Mouse (Mus musculus) erythroblast, adult 5-6 weeks (primary cell): Measurements from ENCODE around the gene Il18r1. TPM values are rescaled to one million over a fixed set of nuclear protein-coding genes. Genes with fewer than 3 reads are reported as not detected.
A peak's percentile ranks its signal among the peaks of the same experiment; 100 is the strongest.

Experiments
- ATAC-seq: replicated peaks from 2 replicates; pipeline ENCODE4 v1.8.0; 2016; ENCODE audit warnings: moderate number of reproducible peaks, mild to moderate bottlenecking, moderate TSS enrichment, inconsistent platforms; ENCODE audit not compliant: poor library complexity, low FRiP score, severe bottlenecking
- total RNA-seq, 2 experiments: library from RNA; stranded (forward) in 1 of 2; stranded (reverse) in 1 of 2; fragments of 150-400 nt in 1 of 2; fragments of 200-764, 138-1000 nt in 1 of 2; gene quantifications; 2 replicates each; pipeline versions ENCODE4 v1.2.3 to v1.2.4; 2015 to 2017; ENCODE audit warnings: low replicate concordance in 2 of 2

Gene Il18r1
- total RNA-seq (2015; ENCODE audit: low replicate concordance) (0.58 and 1.5 TPM in 2 replicates), total RNA-seq (2017; ENCODE audit: low replicate concordance) (1.5 and 3.4 TPM in 2 replicates)

DNA sequence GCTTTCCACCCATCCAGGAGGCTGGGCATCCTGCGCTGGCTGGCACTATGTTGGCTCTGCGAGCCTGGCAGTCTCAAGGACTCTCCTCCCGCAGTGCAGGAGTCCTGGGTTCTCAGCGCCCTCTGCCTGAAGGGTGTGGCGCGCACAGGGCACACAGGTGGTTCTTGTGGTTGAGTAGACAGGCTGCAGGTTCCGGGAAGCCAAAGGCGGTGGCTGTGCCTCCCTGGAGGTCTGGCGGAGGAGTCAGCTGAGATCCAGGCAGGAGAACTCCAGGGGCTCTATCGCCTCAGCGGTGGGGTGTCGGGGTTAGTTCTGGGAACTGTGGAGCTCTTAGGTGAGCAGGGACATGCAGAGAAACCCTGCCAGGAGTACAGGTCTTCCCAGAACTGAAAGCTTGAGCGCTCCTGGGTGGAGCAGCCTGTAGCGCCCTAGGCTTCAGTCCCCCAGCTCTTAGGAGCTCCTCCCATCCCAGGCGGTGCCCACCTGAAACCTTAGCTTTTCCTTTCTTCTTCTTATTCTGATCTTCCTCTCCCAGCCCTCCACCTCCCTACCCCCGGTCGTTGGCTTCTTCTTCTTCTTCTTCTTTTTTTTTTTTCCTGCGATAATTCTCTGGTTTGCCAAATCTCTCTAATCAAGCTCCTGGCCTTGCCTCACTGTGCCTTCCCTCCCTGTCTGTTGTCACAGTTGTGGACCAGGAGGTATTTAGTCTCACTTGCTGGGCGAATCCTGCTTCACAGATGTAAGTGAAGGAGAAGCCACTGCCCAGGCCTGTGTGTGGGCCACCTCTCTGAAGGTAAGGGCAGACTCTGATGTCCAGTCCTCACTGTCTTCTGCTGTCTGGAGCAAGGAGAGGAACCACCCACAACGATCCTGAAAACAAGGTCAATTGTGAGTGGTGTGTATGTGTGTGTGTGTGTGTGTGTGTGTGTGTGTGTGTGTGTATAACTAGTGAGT, at the start of gene Il18r1:
Il18r1 (plus strand) TSS at position 76 of the 954 bp plus-strand sequence.
- no peak for ATAC-seq

DNA sequence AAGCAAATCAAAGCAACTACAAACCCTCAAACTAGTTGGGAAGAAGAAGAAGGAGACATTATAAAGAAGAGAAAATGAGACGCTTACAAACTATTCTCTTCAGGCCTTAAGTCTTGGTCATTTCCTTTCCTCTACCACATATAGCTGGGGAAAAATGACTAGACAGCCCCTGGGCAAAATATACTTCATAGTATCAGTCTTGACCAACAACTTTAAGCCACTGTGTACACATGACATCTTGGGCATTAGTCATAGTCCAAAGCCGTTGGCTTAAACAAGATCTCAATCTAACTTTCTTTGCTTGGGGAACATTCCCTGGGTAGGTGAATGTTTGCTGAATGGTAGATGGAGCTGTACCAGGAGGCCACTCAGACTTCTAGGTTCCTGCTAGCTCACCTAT, 48.3 kb upstream of the Il18r1 start:
- ATAC-seq = no peak

DNA sequence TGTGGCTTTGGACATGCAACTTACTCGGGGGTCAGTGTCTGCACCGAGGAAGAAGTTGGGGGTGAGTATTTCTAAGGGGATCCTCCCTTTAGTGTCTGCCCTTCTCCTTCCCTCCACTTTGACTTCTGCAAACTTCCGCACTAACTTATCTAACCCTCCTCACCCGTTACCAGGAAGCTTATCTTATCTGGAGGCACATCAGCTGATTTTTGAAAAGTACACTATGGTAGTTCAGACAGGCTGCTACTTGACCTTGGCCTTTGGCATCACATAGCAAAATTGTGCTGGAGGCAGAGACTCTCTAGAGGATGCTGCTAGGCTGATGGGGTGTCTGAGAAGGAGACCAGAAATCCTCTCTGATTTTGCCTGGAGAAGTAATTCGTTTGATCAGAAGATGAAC, 46.8 kb upstream of the Il18r1 start:
- ATAC-seq = no peak

DNA sequence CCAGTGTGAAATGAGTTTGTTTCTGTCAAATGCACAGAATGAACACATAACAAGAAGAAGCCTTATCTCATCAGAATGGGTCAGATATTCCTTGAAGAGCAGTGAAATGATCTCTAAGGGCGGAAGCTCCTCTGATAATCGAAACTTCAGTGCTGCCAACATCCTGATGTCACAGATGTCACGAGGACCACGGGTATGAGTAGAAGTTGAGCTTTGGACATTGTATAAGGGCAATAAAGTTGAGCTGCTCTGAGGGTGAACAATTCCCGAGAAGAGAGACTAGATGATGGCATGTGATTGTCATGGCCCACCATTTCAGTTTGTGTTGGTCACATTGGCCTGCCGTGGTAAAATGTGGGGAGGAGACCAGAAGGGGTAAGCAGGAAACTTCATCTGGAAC, 41.5 kb upstream of the Il18r1 start:
- ATAC-seq = no peak

DNA sequence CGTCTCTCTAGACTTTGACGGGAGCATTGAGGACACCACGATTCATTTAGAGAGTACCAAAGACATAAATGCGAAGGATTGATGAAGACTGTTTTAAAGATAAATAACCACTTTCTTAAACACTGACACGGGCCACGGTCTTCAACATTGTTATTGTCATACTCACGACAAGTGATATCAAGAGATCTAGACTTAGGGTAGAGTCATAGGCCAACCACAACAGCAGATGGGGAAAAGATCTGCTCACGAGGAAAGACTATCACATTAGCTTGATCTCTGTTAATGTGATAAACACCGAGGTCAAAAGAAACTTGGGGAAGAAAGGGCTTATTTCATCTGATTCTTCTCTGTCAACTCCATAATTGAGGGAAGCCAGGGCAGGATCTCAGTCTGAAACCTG, 38.1 kb upstream of the Il18r1 start:
- ATAC-seq = no peak

DNA sequence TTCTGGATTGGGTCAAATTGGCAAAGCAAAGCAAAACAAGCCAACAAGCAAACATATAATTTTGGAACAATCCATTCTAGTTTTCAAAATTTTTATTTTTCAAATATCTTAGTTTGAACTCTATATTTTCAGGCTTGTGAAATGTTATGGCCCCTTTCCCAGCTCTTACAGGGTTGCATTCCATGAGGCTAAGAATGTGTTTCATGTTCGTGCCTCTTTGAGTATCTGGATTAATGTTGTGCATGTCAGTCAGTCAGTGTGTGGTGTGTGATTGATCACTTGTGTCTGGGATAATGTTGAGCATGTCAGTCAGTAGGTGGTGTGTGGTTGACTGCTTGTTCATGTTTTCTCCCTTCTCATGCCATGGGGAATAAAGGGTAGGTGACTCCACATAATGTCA, 37.5 kb upstream of the Il18r1 start:
- no peak for ATAC-seq

DNA sequence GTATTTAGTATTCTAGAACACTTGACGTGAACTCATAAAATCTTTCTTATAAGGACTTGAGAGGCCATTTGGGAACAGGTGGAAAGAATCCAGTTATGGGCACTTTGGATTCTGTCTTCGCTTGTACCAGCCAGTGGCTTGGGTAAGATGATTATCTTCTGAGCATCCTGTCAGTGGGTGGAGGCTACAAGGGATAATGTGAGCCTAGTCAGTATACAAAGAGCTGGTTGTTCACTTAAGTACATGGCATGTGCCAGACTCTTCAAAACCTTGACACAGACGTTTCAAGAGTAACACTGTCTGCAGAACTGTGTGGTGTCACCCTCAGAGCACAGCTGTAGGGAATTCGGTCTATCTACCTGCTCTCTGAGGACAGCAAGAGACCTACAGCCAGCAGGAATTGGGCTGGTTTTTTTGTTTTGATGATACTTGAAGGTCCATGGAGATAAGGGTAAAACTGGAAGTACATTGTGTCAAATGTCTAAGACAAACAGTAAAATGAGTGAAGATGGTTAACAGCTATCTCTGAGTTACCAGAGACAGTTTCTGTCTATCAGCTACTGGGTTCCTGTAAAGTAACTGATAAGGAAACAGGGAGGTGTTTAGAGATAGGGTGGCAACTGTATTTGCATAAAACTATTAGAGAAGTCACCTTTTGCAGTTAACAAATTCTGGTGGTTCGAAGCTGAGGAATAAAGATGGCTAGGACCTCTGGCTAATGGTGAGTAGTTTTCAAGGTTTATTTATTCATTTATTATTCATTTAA, 36.3 kb upstream of the Il18r1 start, which contains the start of gene Il1rl1:
Il1rl1 (plus strand) TSS at position 661 of the 766 bp plus-strand sequence.
- ATAC-seq = peak; percentile 55

DNA sequence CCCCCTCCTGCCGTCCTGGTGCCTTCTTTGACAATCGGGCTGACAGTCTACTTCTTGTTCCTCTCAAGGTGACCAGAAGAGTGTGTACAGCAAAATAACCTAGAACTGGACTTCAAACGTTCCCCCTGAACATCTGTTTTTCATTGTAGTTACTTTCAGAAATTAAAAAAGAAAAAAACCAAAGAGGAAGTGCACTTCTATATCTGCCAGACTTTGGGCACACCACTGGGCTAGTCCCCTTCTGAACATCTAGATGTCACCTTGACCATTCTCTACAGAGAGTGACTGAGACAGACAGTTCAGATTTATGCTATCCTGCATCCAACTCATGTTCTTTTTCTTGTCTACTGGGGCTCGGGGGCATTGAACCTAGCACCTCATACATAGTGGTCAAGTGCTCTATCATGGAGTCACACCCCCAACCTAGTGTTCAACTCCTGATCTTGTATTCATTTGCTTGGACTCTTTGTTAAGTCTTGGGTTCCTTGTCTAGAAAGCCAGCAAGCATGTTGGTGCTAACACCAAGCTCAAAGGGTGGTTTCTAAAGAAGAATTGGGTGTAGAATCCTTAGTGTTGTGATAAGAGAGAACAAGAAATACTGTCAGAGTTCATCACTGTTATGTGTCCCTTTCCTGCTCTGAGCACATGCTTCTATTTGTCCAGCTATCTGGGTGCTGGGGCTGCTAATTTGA, 35.1 kb upstream of the Il18r1 start:
- ATAC-seq = 0 out of 2 replicates have a peak, but pooled peaks have one; percentile 21

DNA sequence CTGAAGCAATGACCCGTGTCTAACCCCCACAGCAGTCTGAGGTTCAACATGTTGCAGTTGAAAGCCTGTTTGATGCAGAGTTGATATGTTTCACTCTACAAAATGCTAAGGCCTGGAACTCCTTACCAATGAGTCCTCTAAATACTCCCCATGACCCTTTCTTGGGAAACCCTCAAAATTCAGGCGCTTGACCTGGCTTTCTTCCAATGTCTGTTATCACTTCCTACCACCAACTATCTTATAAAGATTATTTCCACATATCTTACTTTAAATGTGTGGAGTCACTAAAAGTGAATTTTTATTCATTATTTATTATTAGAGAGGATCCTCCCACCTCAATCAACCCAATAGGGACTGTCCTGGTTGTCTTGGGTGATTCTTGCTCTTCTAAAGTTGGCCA, 33.2 kb upstream of the Il18r1 start:
- ATAC-seq = no peak

DNA sequence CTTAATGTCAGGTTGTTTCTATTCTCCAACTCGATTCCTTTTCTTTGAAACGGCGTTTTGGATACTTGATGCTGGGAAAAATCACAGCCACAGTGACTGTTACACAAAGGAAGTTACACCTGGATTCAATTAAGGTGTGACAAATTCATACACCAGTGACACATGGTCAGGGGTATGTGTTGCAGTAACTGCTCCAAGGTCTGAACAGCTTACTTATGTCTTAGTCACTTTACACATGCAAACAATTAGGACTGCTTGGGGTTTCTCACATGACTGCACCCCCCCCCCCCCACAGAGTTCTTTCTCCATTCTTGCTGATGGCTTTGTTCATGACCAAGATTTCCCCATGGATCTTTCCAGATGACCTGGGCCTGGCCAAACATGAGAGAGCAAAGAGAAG, 29.4 kb upstream of the Il18r1 start:
- no peak for ATAC-seq

DNA sequence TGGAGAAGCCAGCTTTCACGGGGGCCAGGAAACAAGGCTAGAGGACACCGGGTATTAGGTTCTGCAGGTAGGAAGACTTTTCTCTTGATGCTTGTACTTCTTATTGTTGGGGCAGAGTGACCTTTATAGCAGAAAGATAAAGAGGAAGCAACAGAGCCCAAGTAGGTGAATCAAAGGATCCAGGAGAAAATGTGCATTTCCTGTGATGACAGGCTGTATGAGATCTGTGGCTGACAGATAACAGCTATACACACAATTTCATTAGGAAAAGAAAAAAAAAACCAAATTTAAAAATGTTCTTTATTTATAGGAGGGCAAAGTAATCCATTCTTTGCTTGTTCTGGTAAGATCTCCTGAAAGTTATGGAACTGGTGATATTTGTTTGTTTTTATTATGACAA, 28.0 kb upstream of the Il18r1 start:
- no peak for ATAC-seq

DNA sequence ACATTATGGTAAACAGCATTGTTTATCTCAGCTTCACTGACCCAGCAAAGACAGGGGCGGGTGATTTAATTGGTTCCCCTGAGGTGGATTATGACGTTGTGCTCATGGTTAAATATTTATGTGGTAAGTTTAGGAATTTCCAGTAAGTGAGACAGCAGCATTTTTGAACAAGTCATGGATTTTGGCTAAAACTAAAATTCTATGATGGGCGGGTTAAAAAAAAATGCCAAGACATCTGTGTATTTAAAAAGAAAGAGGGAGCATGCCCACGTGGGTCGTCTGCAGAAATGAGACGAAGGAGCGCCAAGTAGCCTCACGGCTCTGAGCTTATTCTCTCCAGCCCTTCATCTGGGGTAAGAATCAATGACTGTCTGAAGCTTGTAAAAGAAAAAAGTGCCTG, 25.8 kb upstream of the Il18r1 start:
- ATAC-seq = no peak

DNA sequence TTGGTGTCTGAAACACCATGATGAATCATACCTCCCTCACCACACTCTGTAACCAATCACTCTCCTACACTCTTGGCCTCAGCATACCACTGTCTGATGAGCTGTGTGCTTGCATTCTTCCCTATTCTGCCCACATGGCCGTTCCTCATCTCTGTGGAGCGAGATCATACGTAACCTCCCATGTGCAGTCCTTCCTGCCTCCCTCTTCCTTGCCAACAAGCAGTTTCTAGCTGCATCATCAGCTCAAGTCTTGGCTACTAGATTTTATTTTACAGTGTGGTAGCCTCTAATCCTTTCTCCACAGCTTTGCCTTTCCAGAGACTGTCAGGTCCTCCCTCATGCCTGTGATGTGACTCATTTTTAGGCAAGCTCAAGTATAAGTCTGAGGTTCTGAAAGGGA, 20.6 kb upstream of the Il18r1 start:
- ATAC-seq = no peak

DNA sequence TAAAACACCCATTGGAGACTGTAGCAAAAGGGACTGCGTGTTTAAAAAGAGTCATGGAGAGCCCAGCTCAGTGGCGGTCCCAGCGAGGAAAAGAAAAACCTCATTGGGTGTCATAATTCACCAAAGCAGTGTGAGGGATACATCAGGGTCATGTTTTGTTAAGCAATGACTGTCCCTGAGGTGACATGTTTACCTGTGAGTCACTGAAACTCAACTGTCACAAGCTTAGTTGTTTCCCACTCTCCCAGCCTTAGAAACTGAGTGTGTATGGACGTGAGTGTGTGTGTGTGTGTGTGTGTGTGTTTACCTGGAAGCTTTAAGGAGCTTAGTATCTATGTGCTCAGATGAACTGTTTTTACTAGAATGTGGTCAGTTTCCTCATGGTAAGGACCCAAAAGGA, 2.0 kb downstream of the Il18r1 start:
- ATAC-seq = no peak

DNA sequence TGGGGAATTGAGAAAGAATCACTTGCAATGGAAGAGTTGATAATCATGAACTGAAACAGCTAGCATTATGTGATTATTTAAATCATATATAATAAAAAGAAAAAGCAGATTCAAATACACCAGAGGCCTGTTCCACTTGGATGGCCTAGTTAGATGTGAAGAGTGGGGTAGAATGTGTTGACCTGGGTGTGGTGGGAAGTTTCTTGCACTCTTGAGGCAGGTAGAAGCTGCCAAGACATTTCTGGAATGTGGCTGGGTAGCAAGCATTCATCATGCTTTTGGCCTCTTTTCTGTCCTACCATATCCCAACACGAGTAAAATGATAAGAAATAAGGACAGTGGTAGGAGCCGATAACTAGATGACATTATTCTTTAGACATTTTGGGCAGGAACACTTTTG, 3.5 kb downstream of the Il18r1 start:
- no peak for ATAC-seq

DNA sequence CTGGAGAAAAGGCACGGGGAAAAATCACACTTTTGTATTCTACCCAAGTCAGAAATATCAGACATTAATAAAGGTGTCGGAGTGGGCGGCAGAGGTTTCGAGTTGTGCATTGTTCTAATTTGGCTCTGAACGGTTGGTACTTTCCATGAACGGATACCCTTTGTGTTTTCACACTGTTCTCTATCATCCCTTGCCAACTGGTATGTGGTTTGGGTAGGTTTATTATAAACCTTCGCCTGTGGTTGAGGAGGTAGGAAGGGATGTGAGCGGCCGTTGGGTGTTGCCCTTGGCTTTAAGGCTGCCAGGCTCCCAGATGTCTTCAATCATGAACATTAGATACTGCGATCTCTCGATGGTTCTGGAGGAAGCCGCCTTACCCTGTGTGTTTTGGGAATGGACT, 4.5 kb downstream of the Il18r1 start:
- no peak for ATAC-seq

DNA sequence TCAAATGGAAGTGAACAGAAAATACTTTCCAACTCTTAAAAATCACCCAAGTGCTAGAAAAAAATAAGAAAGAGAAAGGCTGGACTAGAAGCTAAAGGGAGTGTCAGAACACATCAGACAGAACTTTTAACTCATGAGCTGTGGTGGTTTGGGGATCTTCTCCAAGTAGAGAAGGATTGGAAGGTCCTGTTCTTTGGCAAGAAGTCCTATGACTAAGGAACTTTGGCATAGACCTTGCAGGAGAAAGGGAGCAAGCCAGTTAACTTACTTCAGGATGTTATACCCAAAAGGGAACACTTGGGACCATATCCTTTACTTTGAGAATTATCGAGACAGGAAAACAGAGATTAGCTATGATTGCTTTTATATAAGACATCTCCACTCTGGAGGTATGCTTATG, 7.0 kb downstream of the Il18r1 start:
- no peak for ATAC-seq

DNA sequence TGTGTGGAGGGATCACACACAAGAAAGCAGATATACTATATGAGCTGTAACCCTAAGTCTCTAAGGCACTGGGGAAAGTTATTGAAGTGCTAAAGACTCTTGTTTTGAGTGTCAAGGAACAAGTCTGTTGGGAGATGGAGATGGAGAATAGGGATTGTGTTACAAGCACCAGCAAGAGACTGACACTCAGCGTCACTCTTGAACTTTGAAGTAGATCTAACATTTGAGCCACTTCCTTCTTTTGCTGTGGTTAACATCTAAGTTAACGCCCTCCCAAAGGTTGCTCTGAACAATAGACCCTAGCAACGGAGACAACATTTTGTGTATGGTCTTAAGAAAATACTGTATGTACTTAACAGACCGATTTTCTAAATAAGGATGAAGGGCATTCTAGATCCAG, 8.3 kb downstream of the Il18r1 start:
- ATAC-seq = no peak

DNA sequence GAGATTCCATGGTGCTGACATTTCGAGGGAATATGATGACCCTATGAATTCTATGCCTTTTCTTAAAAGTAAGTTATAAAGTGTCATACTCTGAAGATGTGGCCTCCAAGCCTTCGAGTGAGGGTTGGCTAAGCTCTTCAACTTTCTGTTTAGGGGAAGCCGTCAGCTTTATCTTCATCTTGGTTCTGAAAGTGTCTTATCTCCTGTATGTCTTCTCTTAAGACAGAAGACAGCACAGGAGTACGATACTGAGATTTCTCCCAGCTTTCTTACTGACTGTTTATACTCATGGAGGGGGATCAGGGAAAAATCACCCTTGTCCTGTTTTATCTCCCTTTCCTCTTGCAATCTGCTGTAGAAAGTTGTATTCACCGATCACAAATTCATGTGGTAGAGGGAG, 9.0 kb downstream of the Il18r1 start:
- no peak for ATAC-seq

DNA sequence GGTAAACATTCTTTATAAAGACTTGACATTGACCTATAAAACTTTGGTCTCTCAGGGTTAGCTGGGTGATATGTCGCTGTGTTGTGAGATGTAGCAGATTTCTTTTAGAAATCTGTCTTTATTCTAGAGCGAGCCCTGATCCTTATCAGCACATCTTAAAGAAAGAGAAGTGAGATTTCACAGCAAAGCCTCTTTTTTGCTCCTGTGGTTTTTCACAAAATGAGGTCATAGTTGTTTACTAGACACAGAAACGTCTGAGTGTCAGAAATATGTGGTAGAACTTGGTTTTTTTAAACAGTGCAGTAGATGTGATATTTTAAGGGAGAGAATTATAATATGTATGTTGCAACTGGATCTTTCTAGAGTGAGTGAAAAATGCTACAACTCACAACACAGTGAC, 10.3 kb downstream of the Il18r1 start:
- no peak for ATAC-seq
